Mouse (Mus musculus) lung, embryonic 16.5 days (tissue): ENCODE measurements around the gene Rsph6a. TPM values are rescaled to one million over a fixed set of nuclear protein-coding genes. Genes with fewer than 3 reads are reported as not detected.

ENCODE experiments used
- ATAC-seq: fragments of 200-750 bp; cut with Nextera tagmentation; 2 replicates; pipeline ENCODE4 v1.8.0; 2017; ENCODE audit warnings: low read depth, mild to moderate bottlenecking, moderate library complexity
- H3K27ac ChIP-seq: fragments of 300-500 bp; sonication (generic); 2 replicates; pipeline ENCODE4 v1.5.1; 2014; ENCODE audit warnings: mild to moderate bottlenecking, control low read depth, low read length
- H3K27me3 ChIP-seq: fragments of 300-500 bp; sonication (generic); 2 replicates; pipeline ENCODE4 v1.6.1; 2014; ENCODE audit warnings: low read depth, low read length, mixed read lengths; ENCODE audit not compliant: control insufficient read depth, insufficient read depth
- H3K36me3 ChIP-seq: fragments of 300-500 bp; sonication (generic); 2 replicates; pipeline ENCODE4 v1.6.1; 2014; ENCODE audit warnings: low read length; ENCODE audit not compliant: control insufficient read depth, insufficient read depth
- H3K4me1 ChIP-seq: fragments of 300-500 bp; sonication (generic); replicated peaks from 2 replicates; pipeline ENCODE4 v1.6.1; 2014; ENCODE audit warnings: low read length, mixed read lengths; ENCODE audit not compliant: control insufficient read depth, insufficient read depth
- H3K4me2 ChIP-seq: fragments of 300-500 bp; sonication (generic); 2 replicates; pipeline ENCODE4 v1.6.1; 2014; ENCODE audit warnings: low read depth, low read length, control low read depth
- H3K4me3 ChIP-seq: fragments of 300-500 bp; sonication (generic); 2 replicates; pipeline ENCODE4 v1.5.1; 2014; ENCODE audit warnings: mild to moderate bottlenecking, low read length, control low read depth
- H3K9ac ChIP-seq: fragments of 300-500 bp; sonication (generic); 2 replicates; pipeline ENCODE4 v1.6.1; 2014; ENCODE audit warnings: low read length, control low read depth
- H3K9me3 ChIP-seq: fragments of 300-500 bp; sonication (generic); 2 replicates; pipeline ENCODE4 v1.6.1; 2016; ENCODE audit warnings: low read length; ENCODE audit not compliant: control insufficient read depth
- WGBS: fragments of 180-500 bp; shearing (Covaris S2); extraction: QIAGEN DNeasy Blood & Tissue Kit; methylation state at CpG from one replicate; pipeline ENCODE4 v1.1.7; 2014; 5-methylcytosine and 5-hydroxymethylcytosine counted together
- polyA plus RNA-seq: library from polyadenylated mRNA; unstranded; fragments of >200 nt; fragmentation: Nextera tagmentation; extraction: Ambion mirVana; gene quantifications from 2 replicates; pipeline ENCODE4 v1.2.1, GENCODE M21; 2015

The Rsph6a gene
- polyA plus RNA-seq, 1 experiment from 2014 or later, result not detected

- 87% methylated on average over 4 of the region's 4 CpGs for WGBS
- ATAC-seq, result no peak
- H3K27ac ChIP-seq, result no peak overlapping the region
These were observed 38.4 kb upstream of the Rsph6a start for GRCm38 (mm10) chr7:19016042-19016441.

GRCm38 (mm10) chr7:19017909-19018308 is 36.6 kb upstream of the Rsph6a start:
- Histone ChIP-seq H3K9ac (no peak overlapping the region), H3K4me1 (peaks cover 5% of the 10 kb centered on the region; the same call in 1 of the 2 replicates), H3K9me3 (no peaks in the 10 kb centered on the region), H3K36me3 (no peaks in the 10 kb centered on the region), H3K4me3 (no peak overlapping the region), H3K27me3 (peaks cover 12% of the 10 kb centered on the region; the same call in 1 of the 2 replicates), H3K4me2 (no peak overlapping the region), H3K27ac (no peak overlapping the region)
- no peak for ATAC-seq
- WGBS, result 86% methylated on average over 7 of the region's 7 CpGs

More at GRCm38 (mm10) chr7:19016042-19016441, 38.4 kb upstream of the Rsph6a start:
- Histone ChIP-seq H3K4me2 (no peak overlapping the region), H3K9ac (no peak overlapping the region), H3K9me3 (no peaks in the 10 kb centered on the region), H3K36me3 (no peaks in the 10 kb centered on the region), H3K27me3 (peaks cover under 1% of the 10 kb centered on the region; the same call in 1 of the 2 replicates), H3K4me3 (no peak overlapping the region), H3K4me1 (peaks cover 17% of the 10 kb centered on the region)

GRCm38 (mm10) chr7:19021048-19021447 is 33.4 kb upstream of the Rsph6a start:
- Histone ChIP-seq H3K4me3 (no peak overlapping the region), H3K9ac (no peak overlapping the region), H3K27ac (no peak overlapping the region), H3K9me3 (no peaks in the 10 kb centered on the region), H3K36me3 (no peaks in the 10 kb centered on the region), H3K4me1 (peaks cover 15% of the 10 kb centered on the region), H3K4me2 (no peak overlapping the region), H3K27me3 (peaks cover 21% of the 10 kb centered on the region)
- no peak for ATAC-seq
- WGBS, result 5% methylated on average over 8 of the region's 8 CpGs

GRCm38 (mm10) chr7:19022189-19022958 is 32.1 kb upstream of the Rsph6a start:
- no peak overlapping the region for H3K9ac ChIP-seq
- WGBS, result 40% methylated on average over 18 of the region's 18 CpGs
- no peak for ATAC-seq
- no peak overlapping the region for H3K27ac ChIP-seq
- peak overlapping the region; percentile 10; the same call in 1 of the 2 replicates for H3K4me2 ChIP-seq
- peaks cover 15% of the 10 kb centered on the region for H3K4me1 ChIP-seq
- H3K9me3 ChIP-seq, result no peaks in the 10 kb centered on the region
- no peak overlapping the region for H3K4me3 ChIP-seq
- H3K27me3 ChIP-seq, result peaks cover 21% of the 10 kb centered on the region
- H3K36me3 ChIP-seq, result no peaks in the 10 kb centered on the region

DNA sequence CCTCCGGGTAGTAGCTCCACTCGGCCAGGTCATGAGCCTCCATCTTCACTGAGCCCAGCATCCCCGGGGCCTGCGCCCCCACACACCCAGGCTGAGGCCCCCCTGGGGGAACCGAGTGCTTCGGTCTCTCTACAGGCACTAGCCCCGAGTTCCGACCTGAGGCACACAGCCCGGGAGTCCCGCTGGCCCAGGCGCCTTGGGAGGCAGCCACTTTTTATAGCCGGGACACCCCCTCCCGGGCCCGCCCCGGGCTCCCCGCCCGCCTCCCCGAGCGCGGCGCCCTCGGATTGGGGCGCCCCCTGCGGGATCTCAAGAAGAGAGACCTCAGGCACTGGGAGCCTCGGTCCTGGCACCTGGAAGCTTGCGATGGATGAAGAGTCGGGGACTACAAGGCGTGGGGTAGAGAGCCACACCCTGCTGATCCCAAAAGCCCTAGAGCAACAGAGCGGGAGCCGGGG is 31.1 kb upstream of the Rsph6a start, which contains the start of gene Foxa3:
Foxa3 (minus strand) TSS at position 182 of the 458 bp plus-strand sequence.
- ATAC-seq, result peak; percentile 21

GRCm38 (mm10) chr7:19024096-19024506 is 30.4 kb upstream of the Rsph6a start, which contains the start of gene Sympk:
Sympk (plus strand) TSS chr7:19024377.
- H3K4me3 ChIP-seq, result peak within 1 kb of the TSS; percentile 91
- under 1% methylated on average over 42 of the region's 50 CpGs for WGBS
- H3K27me3 ChIP-seq, result peaks cover 21% of the 10 kb centered on the region
- peak within 1 kb of the TSS; percentile 71 for H3K4me2 ChIP-seq
- peak within 1 kb of the TSS; percentile 90 for H3K9ac ChIP-seq
- H3K27ac ChIP-seq, result peak within 1 kb of the TSS; percentile 45
- ATAC-seq, result peak; percentile 96
- H3K9me3 ChIP-seq, result no peaks in the 10 kb centered on the region
- H3K4me1 ChIP-seq, result peaks cover 15% of the 10 kb centered on the region
- peaks cover 4% of the 10 kb centered on the region for H3K36me3 ChIP-seq

More for the DNA sequence above, 31.1 kb upstream of the Rsph6a start, which contains the start of gene Foxa3:
- Histone ChIP-seq H3K27ac (peak within 1 kb of the TSS; percentile 45), H3K9ac (peak within 1 kb of the TSS; percentile 90), H3K36me3 (no peaks in the 10 kb centered on the region), H3K4me2 (peak within 1 kb of the TSS; percentile 47), H3K27me3 (peaks cover 21% of the 10 kb centered on the region), H3K4me1 (peaks cover 15% of the 10 kb centered on the region), H3K4me3 (peak within 1 kb of the TSS; percentile 91), H3K9me3 (no peaks in the 10 kb centered on the region)
- under 1% methylated on average over 30 of the region's 30 CpGs for WGBS

DNA sequence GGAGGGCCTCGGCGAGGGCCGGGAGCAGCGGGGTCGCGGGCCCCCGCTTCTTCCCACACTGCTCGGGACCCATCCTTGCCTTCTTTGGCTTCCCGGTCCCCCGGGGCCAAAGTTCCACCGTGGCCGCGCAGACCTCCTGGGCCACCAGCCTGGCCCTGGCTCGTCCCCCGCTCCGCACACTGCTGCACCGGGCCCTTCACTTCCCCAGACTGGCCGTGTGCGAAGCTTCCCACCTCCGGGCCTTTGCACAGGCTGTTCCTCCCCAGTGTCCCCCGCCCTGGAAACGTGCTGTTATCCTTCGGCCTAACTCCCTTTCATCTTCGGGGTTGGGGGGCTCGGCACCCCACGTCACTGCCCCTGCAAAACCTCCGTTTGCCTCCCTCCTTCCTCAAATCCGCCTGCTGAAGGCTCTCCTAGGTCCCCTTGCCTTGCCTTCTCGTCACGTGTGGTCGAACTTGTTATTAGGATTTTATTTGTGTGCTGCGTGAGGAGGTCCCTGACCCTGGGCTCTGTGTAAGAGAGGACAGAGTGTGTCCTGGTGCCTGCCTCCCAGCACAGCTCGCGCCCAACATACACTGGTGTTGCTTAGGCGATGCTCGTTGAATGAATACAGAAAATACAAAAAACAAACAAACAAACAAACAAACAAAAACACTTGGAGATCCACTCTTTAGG is 29.8 kb upstream of the Rsph6a start:
- peak; percentile 48 for ATAC-seq
- Histone ChIP-seq H3K9ac (peak overlapping the region; percentile 90), H3K4me1 (peaks cover 15% of the 10 kb centered on the region), H3K4me2 (peak overlapping the region; percentile 71), H3K36me3 (peaks cover 5% of the 10 kb centered on the region), H3K9me3 (no peaks in the 10 kb centered on the region), H3K27ac (peak overlapping the region; percentile 45), H3K4me3 (peak overlapping the region; percentile 91), H3K27me3 (peaks cover 21% of the 10 kb centered on the region)
- under 1% methylated on average over 26 of the region's 36 CpGs for WGBS

DNA sequence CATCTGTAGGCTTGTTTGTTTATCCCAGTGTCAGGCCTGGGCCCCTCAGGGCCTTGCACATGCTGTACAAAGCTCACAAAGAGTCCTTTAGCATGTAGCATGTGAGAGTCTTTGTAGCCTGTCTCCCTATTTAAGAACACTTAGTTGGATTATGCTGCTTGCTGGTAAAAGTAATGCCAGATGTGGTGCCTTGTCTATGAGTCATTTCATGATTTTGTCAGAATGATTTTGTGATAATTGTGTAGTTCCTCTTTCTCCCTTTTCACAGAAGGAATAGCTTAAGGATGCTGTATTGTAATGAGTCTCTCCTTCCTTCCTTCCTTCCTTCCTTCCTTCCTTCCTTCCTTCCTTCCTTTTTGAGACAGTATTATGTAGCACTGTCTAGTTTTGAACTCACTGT is 26.4 kb upstream of the Rsph6a start:
- Histone ChIP-seq H3K9me3 (no peaks in the 10 kb centered on the region), H3K36me3 (peaks cover 26% of the 10 kb centered on the region), H3K4me3 (no peak overlapping the region), H3K27ac (no peak overlapping the region), H3K9ac (no peak overlapping the region), H3K4me2 (no peak overlapping the region), H3K4me1 (peaks cover 10% of the 10 kb centered on the region), H3K27me3 (peaks cover 8% of the 10 kb centered on the region)
- ATAC-seq, result no peak

DNA sequence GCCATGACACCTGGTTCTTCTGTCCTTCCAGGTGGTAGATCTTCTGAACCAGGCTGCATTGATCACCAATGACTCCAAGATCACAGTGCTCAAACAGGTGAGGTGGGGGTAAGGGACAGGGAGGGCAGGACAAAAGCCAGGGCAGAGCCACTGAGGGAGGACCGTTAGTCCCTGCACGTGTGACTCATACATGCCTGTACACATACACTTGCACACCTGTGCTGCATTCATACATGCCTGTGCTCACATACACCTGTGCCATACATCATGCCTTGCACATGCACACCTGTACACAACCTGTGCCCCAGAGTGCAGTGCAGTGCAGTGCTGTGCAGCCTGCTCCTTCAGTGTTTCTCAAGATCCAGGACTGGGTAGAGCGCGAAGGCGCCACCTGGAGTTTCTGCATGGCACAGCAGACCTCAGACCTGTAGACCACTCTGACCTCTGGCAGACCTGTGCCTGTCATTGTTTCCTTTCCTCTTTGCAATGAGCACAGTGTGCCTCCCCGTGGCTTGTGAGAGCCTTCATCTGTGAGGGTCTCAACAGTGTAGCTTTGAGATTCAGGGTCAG is 25.3 kb upstream of the Rsph6a start:
- no peak overlapping the region for H3K4me3 ChIP-seq
- H3K27me3 ChIP-seq, result no peaks in the 10 kb centered on the region
- H3K27ac ChIP-seq, result no peak overlapping the region
- no peak overlapping the region for H3K4me2 ChIP-seq
- H3K9ac ChIP-seq, result no peak overlapping the region
- 60% methylated on average over 6 of the region's 6 CpGs for WGBS
- ATAC-seq, result no peak; the same call in 1 of the 2 replicates
- peaks cover 8% of the 10 kb centered on the region for H3K4me1 ChIP-seq
- H3K9me3 ChIP-seq, result no peaks in the 10 kb centered on the region
- peaks cover 33% of the 10 kb centered on the region for H3K36me3 ChIP-seq
